Mouse (Mus musculus) liver, adult 2 months (tissue): Measurements from ENCODE around the gene Wnt6.

Experiments used
- CTCF ChIP-seq: fragments of 200-500 bp; IDR thresholded peaks from 2 replicates; pipeline ENCODE4 v1.5.1; 2011; ENCODE audit warnings: low read depth, low read length, control low read depth
- POLR2A ChIP-seq: fragments of 200-500 bp; IDR thresholded peaks from 2 replicates; pipeline ENCODE4 v1.6.1; 2011; ENCODE audit warnings: low read length, control low read depth; ENCODE audit not compliant: insufficient read depth; ENCODE audit errors: extremely low read depth

DNA sequence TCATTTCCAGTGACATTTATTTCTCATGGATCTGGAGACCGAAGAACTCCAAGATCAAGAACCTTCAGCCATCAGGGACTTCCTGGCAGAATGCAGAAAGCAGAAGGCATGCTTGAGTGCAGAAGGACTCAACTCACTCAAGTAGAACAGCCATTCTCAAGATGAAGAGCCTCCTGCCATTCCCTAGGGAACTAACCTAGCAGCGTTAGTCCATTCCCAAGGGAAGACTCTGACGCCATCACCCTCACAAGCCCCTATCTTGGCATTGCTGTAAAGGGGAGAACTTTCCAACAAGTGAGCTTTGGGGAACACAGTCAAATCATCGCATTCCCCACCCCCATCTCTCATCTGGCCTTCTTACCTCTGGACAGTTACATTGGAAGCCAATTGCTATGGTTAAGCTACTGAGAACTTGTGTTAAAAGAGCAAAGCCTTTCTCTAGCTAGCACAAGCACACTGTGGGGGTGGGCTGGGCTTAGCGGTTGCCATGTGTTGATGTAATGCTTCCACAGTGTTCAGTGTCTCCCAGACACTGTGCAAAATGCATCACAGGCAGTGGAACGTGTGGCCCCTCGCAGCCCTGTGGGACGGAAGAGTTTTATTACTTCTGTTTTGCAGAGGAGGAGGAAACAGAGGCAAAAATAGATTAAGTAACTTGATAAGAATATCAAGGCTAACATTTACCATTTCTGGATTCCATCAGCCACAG is 18.3 kb upstream of the Wnt6 start:
- TF ChIP-seq CTCF (no peak), POLR2A (no peak)
